Mouse (Mus musculus): ENCODE data around the gene Mcts2. TPM values are rescaled to one million over a fixed set of nuclear protein-coding genes. Genes with fewer than 3 reads are reported as not detected.

Mcts2 gene
- total RNA-seq, 2 experiments from 2014 or later, result 9.6 to 12.1 TPM

DNA sequence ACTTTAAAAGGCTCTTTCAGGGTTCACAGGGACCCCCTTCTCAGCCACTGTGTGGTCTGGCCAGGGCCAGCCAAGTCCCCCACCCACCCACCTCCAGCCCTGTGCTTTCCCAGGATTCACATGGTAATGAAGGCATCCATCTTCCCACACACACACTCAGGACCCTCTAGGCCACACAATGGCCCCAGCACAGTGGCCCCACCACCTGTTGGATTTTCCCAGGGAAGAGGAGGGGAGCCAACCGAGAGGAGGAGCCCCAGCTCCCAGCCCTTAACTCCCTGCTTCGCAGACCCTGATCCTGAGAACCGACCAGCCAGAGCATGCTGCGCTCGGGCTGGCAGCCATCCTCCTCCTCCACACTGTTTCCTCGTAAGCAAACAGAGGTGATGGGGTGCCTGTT is 31.2 kb downstream of the Mcts2 start:
- intact Hi-C loops (cut with DNase I), result no loop called here
- no peak for DNase-seq

DNA sequence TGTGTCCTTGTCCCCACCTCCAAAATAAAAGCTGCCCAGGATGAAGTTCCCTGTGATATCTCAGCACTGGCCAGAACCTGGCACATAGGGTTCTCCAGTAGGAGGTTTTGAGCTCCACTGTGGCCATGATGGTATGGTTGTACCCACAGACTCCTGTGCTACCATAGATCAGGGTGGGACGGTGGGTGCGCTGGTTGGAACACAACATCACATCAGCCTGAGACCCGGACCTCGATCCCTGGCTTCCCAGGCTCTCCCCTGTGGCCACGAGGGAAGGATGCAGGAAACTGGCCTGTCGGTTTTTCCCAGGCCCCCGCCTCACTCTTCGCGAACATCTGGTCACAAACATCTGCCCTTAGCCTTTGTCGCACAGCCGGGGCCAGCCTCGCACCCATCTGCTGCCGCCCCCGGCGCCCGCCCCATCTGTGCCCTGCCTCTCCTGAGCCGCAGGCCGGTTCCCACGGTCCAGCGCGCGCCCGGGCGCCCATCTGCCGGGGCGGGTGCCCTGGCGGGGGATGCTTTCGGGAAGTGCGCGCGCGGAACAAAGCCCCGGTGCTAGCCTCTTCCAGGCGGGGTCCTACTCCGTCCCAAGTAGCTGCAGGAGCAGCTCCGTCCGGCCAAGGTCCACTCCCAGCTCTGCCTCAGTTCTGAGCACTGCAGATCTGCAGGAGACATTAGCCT is 37.0 kb downstream of the Mcts2 start:
- peak in 1 of 2 experiments; percentile 36 for DNase-seq
- intact Hi-C loops (cut with DNase I), result no loop called here

DNA sequence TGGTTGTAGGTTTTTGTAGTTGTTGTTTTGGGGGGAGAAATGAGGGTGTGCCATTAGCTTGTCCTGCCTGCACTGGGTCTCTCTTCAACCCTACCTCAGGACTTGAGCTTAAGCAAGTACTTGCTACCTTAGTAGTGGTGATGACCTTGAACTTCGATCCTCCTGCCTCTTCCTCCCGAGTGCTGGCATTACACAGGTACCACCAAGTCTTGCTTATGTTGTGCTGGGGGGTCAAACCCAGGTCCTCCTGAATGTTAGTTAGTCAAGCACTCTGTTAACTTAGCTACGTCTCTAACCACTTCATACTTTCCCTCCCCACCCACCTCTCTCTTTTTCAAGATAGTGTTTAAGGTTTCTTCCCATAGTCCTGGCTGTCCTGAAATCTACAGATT is 37.5 kb downstream of the Mcts2 start:
- intact Hi-C loops (cut with DNase I), result no loop called here
- no peak for DNase-seq

DNA sequence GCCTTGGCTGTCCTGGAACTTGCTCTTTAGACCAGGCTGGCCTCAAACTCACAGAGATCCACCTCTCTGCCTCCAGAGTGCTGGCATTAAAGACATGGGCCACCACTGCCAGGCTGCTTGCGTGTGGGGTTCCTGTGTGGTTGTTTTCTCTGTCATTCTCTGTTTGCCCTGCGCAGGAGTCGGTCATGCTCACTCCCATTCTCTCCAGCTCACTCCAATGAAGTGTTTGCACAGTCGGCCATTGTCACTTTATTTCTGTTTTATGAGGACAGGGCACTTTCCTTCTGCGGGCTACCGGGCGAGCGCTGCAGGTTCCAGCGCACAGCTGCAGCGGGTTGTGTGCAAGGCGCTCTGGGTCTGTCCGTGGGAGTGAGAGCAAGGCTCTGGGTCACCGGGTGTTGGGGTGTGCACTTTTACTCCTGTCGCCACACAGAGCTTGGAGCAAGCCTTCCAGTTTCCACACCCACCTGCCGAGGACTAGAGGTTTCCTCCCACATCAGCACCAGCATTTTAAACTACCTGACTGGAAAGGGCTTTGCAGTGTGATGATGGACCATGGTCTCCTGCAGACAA is 38.4 kb downstream of the Mcts2 start:
- intact Hi-C loops (cut with DNase I), result no loop called here
- DNase-seq, result no peak

DNA sequence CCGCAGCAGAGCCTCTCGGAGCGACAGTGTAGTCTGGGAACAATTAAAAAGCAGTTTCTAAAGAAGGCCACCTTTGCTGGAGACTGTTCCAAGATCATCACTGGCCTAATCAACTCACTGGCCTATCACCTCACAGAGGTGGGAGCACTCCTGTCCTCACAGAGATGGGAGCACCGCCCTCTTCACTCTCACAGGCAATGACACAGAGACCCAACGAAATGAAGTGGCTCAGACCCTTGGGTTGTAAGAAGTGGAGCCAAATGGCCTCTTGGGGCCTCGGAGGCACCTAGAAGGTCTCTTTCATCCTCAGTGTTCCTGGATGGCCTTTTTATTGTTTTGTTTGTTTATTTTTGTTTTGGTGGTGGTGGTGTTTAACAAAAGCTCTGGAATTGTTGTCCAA is 39.4 kb downstream of the Mcts2 start:
- intact Hi-C loops (cut with DNase I), result no loop called here
- no peak for DNase-seq

DNA sequence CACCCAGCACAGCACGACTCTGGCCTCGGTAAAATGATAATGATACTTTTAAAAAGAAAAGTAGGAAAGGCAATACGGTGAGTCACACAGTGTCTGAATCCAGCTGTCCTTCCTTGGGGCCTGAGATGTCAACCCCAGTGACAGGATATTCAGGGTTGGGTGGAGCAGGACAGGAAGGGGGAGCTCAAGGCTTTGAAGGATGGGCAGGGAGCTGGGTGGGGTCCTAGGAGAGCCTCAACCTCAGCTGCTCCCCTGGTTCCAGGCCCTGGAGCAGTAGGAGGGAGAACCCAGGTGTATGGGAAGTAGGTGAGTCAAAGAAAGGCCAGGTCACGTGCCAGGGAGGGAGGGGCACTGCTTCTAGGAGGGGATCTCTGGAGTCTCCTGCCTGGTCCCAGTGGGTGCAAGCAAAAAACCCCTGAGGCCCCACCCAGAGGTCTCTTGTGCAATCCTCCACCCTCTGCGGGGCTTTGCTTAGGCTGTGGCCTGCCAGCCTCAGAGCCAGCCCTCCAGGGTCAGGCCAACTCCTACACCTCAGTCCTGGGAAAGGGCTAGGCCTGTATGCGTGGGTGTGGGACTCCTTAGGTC is 40.0 kb downstream of the Mcts2 start:
- intact Hi-C loops (cut with DNase I), result no loop called here

DNA sequence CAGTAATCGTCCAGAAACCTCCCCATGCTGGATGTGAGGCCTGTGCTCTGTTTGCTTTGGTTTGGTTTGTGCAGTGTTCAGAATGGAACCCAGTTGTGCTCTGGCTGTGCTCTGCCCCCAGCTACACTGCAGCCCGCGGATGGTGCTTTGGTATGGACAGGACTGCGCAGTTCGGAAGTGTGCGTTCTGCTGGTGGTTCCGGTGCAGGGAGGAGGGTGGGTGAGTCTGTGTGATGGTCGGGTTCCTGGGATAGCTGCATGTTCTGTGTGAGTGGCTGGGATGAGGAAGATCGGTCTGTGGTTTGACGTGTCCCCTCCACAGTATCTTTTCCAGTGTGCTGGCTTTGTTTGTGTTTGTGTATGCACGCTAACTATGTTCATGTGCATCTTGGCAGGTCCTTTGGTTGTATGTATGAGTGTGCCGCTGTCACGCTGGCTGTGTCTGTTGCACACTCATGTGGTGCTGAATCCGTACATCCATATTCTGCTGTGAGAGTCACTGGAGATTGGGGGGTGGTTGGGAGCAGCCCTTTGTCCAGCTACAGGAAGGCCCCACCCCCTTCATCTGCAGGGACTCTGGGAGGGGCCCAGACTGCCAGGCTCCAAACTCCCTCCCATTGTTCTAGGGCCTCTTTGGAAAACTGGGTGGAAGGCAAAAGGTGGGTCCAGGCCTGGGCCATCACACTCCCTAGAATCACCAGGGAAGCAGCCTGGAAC is 41.1 kb downstream of the Mcts2 start:
- intact Hi-C loops (cut with DNase I), result no loop called here
- peak in 1 of 2 experiments; percentile 15 for DNase-seq

More for the DNA sequence above, 40.0 kb downstream of the Mcts2 start:
- no peak for DNase-seq

DNA sequence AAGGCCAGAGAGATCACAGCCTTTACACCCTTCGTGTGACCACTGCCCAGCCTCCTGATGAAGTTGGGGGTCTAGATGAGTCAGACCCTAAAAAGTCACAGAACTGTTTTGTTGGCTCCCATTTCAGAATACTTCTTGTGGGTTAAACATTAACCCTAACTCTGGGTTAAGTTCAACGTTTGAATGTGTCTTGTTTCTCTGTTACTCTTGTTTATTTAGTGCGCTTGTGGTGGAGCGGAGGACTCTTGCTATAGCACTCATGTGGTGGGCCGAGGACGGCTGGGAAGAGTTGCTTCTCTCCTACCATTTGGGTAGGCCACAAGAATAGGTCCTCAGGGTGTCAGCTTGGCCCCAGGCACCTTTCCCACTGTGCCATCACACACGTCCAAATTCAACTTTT is 41.8 kb downstream of the Mcts2 start:
- no peak for DNase-seq
- intact Hi-C loops (cut with DNase I), result no loop called here

DNA sequence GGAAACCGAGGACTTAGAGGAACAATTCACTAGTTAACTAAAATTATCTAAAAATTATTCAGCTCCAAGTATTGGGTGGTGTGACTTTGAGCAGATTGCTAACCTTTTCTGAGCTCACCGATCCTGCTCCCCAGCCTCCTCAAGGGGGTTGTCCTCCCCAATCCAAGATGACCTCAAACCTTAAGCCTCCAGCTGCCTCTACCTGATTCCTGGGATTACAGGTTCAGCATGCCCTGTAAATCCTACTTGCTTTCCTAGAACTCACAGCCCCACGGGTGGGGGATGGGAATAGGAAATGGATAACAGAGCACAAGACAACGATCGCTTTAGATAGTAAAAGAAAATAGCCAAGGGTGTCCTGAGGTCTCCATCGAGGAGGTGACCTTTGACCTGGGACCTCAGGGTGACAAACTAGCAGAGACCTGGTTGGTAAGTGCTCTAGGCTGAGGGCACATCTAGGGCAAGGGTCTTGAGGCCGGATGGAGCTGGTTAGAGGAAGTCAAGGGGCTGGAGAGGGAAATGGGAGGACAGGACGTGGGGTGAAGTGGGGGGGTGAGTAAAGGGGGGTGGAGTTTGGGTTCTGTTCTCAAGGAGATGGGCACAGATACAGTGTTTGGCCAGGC is 42.3 kb downstream of the Mcts2 start:
- intact Hi-C loops (cut with DNase I), result no loop called here
- DNase-seq, result no peak

DNA sequence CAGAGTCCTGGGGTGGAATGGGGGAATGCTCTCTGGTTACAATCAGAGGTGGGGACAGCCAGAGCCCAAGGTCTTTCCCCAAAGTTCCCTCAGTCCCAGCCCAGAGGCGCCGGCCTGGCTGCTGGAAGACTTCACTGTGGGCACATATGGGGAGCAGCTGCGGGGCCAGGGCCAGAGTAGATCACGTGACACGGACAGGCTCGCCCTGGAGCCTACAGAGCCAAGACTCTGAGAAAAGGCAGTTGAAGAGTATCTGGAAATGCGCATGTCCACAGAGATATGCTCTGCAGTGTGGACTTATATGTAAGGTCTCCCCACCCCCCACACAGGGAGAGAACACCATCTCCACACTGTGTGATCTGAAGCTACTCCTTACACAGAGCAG is 42.8 kb downstream of the Mcts2 start:
- intact Hi-C loops (cut with DNase I), result no loop called here

DNA sequence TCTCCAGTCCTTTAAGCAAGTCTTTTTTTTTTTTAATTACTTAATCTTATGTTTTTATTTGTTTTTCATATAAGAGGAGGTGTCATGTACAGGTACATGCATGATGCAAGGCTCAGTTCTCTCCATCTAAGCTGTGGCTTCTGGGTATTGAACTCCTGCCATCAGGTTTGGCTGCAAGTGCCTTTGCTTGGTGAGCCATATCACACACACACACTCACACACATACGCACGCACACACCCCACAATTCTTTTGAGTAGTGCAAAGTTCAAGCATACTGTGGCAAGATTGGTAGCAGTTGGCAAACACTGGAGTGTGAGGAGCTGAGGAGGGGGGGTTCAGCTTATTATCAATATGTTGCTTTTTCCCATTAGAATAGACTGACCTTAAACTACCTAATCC is 46.4 kb downstream of the Mcts2 start:
- intact Hi-C loops (cut with DNase I), result no loop called here
- no peak for DNase-seq

More for the DNA sequence above, 42.8 kb downstream of the Mcts2 start:
- peak; percentile 48 to 53 for DNase-seq

DNA sequence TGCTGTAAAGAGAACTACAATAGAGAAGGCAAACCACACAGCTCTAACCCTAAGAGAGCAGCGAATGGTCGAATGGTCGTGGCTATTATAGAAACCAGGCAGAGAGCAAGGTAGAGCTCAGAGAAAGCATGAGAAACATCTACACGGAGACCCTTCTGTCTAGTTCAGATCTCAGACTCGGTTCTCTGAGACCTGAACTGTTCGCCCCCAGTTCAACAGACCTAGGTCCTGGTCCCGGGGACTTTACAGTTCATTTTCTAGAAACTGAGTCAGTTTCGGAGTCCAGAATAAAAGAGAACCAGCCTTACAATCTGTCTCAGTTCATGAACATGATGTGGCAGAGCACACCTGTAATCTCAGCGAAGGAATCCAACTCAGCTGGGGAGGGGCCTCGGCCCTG is 47.7 kb downstream of the Mcts2 start:
- intact Hi-C loops (cut with DNase I), result no loop called here
- no peak for DNase-seq

DNA sequence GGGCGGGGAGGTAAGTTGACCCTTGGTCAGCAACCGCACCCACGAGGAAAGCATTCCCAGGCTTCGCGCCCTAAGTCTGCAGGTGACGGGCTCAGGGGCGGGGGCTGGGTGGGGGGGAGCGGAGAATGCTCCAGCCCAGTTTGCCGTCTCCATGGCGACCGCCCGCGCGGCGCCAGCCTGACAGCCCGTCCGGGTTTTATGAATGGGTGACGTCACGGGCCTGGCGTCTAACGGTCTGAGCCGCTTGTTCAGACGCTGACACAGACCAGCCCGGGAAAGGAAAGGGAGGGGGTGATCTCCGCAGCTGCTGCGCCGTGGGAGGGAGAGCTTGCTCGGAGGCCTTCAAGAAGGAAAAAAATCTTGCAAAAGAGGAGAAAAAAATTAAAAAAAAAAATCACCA is 48.1 kb downstream of the Mcts2 start:
- DNase-seq, result peak; percentile 78 to 89
- intact Hi-C loops (cut with DNase I), result no loop called here

DNA sequence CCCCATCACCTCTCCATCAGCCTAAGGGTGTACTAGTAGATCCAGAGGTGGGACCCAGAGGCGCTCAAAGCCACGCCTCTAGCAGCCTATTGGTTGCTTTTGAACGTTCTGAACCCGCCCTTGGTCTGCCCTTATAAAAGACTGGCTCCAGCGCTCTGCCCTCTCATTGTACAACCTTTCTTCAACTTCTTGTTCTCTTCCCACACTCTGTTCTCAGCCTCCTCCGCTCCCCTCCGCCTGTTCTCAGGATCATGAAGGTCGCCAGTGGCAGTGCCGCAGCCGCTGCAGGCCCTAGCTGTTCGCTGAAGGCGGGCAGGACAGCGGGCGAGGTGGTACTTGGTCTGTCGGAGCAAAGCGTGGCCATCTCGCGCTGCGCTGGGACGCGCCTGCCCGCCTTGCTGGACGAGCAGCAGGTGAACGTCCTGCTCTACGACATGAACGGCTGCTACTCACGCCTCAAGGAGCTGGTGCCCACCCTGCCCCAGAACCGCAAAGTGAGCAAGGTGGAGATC is 49.3 kb downstream of the Mcts2 start, which contains the start of gene Id1:
Gene Id1 (plus strand): TSS at position 162 of the 512 bp plus-strand sequence.
- intact Hi-C loops (cut with DNase I), result no loop called here
- DNase-seq, result peak; percentile 73 to 78

DNA sequence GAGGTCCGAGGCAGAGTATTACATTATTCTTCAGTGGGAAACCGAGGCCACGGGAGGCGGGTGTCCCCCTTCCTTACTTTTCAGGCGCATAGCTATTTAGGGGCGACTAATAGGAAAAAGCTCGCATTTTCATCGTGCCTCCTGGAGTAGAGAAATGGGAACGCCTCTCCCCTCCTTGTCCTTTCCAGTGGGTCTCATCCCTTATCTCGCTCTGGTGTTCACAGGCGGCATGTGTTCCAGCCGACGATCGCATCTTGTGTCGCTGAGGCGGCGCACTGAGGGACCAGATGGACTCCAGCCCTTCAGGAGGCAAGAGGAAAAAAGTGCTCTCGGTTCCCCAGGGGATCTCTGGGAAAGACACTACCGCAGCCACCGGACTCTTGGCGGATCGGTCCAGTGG is 49.9 kb downstream of the Mcts2 start:
- intact Hi-C loops (cut with DNase I), result no loop called here
- no peak for DNase-seq

Other genes starting within 250 kb of the Mcts2 start
- gene Defb23, start 222.4 kb upstream of the Mcts2 start, total RNA-seq (2021), result not detected
- not detected for gene Defb20, start 210.0 kb upstream of the Mcts2 start, total RNA-seq (2021)
- gene Defb22, start 196.9 kb upstream of the Mcts2 start, total RNA-seq (2021), result not detected
- not detected for gene Defb26, start 175.3 kb upstream of the Mcts2 start, total RNA-seq (2021)
- gene Defb28, start 168.8 kb upstream of the Mcts2 start, total RNA-seq (2021), result not detected
- gene Defb29, start 146.9 kb upstream of the Mcts2 start, total RNA-seq (2021), result not detected
- not detected for gene Gm17416, start 117.7 kb upstream of the Mcts2 start, total RNA-seq (2021)
- gene Defb21, start 114.3 kb upstream of the Mcts2 start, total RNA-seq (2021), result not detected
- gene Defb19, start 106.7 kb upstream of the Mcts2 start, total RNA-seq (2021), result not detected
- not detected for gene Defb45, start 87.6 kb upstream of the Mcts2 start, total RNA-seq (2021)
- not detected for gene Defb36, start 82.7 kb upstream of the Mcts2 start, total RNA-seq (2021)
- not detected for gene Defb25, start 64.0 kb upstream of the Mcts2 start, total RNA-seq (2021)
- 1 to 10 TPM; 2.7 to 3.6 TPM for gene Rem1, start 60.1 kb upstream of the Mcts2 start, total RNA-seq (2021)
- gene H13, start 17.6 kb upstream of the Mcts2 start, total RNA-seq (2021), result 10 to 100 TPM; 30.1 to 35.1 TPM
- gene Id1, start 49.2 kb downstream of the Mcts2 start, total RNA-seq (2021), result 10 to 100 TPM; 11.5 to 17.7 TPM
- gene Cox4i2, start 67.1 kb downstream of the Mcts2 start, total RNA-seq (2021), result 1 to 10 TPM; 2.9 TPM
- gene Bcl2l1, start 144.7 kb downstream of the Mcts2 start, total RNA-seq (2021), result 10 to 100 TPM; 15.4 to 17.6 TPM
- gene Tpx2, start 160.9 kb downstream of the Mcts2 start, total RNA-seq (2021), result 1 to 10 TPM; 1.4 to 1.9 TPM
- 100 to 1,000 TPM; 443 to 553 TPM for gene Mylk2, start 224.3 kb downstream of the Mcts2 start, total RNA-seq (2021)
- 1 to 10 TPM; 1.5 to 2.2 TPM for gene Foxs1, start 246.2 kb downstream of the Mcts2 start, total RNA-seq (2021)

Measured in gastrocnemius, postnatal 36 days (tissue).